Mouse (Mus musculus) forebrain, embryonic 13.5 days (tissue): Measurements from ENCODE around the gene Cracr2a. TPM values are rescaled to one million over a fixed set of nuclear protein-coding genes. Genes with fewer than 3 reads are reported as not detected.
A peak's percentile ranks its signal among the peaks of the same experiment; 100 is the strongest.

Experiments used
- ATAC-seq: fragments of 200-750 bp; cut with Nextera tagmentation; 2 replicates; pipeline ENCODE4 v1.8.0; 2017
- H3K27ac ChIP-seq: fragments of 300-500 bp; sonication (generic); 2 replicates; pipeline ENCODE4 v1.5.1; 2015; ENCODE audit warnings: inconsistent platforms, mild to moderate bottlenecking, moderate library complexity
- H3K27me3 ChIP-seq: fragments of 300-500 bp; sonication (generic); 2 replicates; pipeline ENCODE4 v1.6.1; 2015; ENCODE audit warnings: mild to moderate bottlenecking, inconsistent platforms
- H3K36me3 ChIP-seq: fragments of 300-500 bp; sonication (generic); 2 replicates; pipeline ENCODE4 v1.6.1; 2015; ENCODE audit warnings: mild to moderate bottlenecking, inconsistent platforms; ENCODE audit not compliant: poor library complexity, severe bottlenecking
- H3K4me1 ChIP-seq: fragments of 300-500 bp; sonication (generic); 2 replicates; pipeline ENCODE4 v1.6.1; 2015; ENCODE audit warnings: inconsistent platforms
- H3K4me2 ChIP-seq: fragments of 300-500 bp; sonication (generic); 2 replicates; pipeline ENCODE4 v1.6.1; 2015; ENCODE audit warnings: inconsistent platforms, mild to moderate bottlenecking, moderate library complexity
- H3K4me3 ChIP-seq: fragments of 300-500 bp; sonication (generic); 2 replicates; pipeline ENCODE4 v1.5.1; 2015; ENCODE audit warnings: mild to moderate bottlenecking, inconsistent platforms
- H3K9ac ChIP-seq: fragments of 300-500 bp; sonication (generic); 2 replicates; pipeline ENCODE4 v1.6.1; 2015; ENCODE audit warnings: mild to moderate bottlenecking, inconsistent platforms
- H3K9me3 ChIP-seq: fragments of 300-500 bp; sonication (generic); replicated peaks from 2 replicates; pipeline ENCODE4 v1.6.1; 2016; ENCODE audit warnings: inconsistent platforms
- WGBS: fragments of 180-500 bp; shearing (Covaris S2); methylation state at CpG from one replicate; pipeline ENCODE4 v1.1.7; 2015; 5-methylcytosine and 5-hydroxymethylcytosine counted together
- polyA plus RNA-seq: library from polyadenylated mRNA; unstranded; fragments of >200 nt; fragmentation: Nextera tagmentation; extraction: Ambion mirVana; gene quantifications from 2 replicates; pipeline ENCODE4 v1.2.1, GENCODE M21; 2015

Cracr2a gene
- polyA plus RNA-seq, 1 experiment from 2014 or later, result 0.19 TPM

- no peak overlapping the region for H3K9ac ChIP-seq
- no peaks in the 10 kb centered on the region for H3K9me3 ChIP-seq
- 0 out of 2 replicates have a peak, but pooled peaks cover 7% of the 10 kb centered on the region for H3K36me3 ChIP-seq
- 23% methylated on average over 8 of the region's 8 CpGs for WGBS
- peak overlapping the region; percentile 24; the same call in 1 of the 2 replicates for H3K4me2 ChIP-seq
- no peaks in the 10 kb centered on the region for H3K27me3 ChIP-seq
- H3K4me1 ChIP-seq, result peaks cover 16% of the 10 kb centered on the region
- no peak overlapping the region; the same call in 1 of the 2 replicates for H3K4me3 ChIP-seq
- H3K27ac ChIP-seq, result 0 out of 2 replicates have a peak overlapping the region, but pooled peaks have one; percentile 14
- ATAC-seq, result no peak
Observed at GRCm38 (mm10) chr6:127723126-127723525, 162.0 kb downstream of the Cracr2a start.

Other genes starting within 250 kb of the Cracr2a start
- gene Parp11, start 114.5 kb upstream of the Cracr2a start, polyA plus RNA-seq, result 74.4 and 77.3 TPM in 2 replicates
- 20.3 and 22.1 TPM in 2 replicates for gene Prmt8, start 208.1 kb downstream of the Cracr2a start, polyA plus RNA-seq